In the genomic region with DNA sequence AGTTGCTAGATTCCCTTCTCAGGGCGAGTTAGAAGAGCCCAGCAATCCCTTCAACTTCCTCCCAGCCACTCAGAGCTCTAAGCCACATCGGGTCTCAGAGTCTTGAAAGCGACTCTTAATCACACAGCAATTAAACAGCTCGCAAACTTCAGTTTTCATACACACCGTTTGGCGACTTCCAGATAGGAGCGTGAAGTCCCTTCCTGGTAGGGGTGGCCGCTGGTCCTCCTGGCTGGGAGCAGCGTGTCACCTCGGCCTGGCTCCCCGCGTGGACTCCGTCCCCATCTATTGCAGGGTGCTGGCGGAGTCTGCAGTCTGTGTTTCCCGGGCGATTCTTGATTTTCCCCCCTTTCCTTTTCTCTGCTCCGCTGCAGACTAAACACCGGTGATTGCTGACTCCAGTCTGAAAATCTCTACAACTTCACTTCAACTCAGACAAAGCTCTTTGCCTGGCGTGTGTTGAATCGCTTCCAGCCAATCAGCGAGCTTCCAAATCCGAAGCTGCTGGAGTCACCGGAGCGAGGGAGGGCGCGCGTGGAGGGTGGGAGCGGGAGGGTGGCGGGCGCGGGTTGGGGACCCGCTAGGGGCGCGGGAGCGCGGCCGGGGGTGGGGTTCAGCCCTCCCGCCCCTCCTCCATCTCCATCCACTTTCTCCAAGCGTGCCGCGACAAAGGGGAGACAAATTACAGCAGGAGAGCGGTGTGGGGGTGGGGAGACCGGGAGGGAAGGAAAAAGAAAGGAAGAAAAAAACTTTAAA, we compare ENCODE assay signal across 8 mouse cellular contexts. TPM values are rescaled to one million over a fixed set of nuclear protein-coding genes. Genes with fewer than 3 reads are reported as not detected.
DNase-seq lines count a peak whose midpoint lies in the region; ATAC-seq and TF ChIP-seq lines count a peak whose summit lies in the region.

TSS of gene Pcdh18 (minus strand) at position 456 of the 756 bp plus-strand sequence.

- 2% methylated on average over 43 of the region's 43 CpGs for WGBS in forebrain, postnatal 0 days

- peak; percentile 22; the same call in 1 of the 2 replicates for TF ChIP-seq CTCF in forebrain, postnatal 0 days (IDR thresholded peaks at IDR 0.05; ENCODE audit: low read depth)

- peaks cover 0 to 3% of the 10 kb centered on the region in 2 experiments; a peak in 1 of 4 replicates for H3K4me1 ChIP-seq in ES-E14 (ENCODE audit: control insufficient read depth in 2 of 2, insufficient read depth in 2 of 2, low read length in 2 of 2, poor library complexity in 1 of 2)
- H3K4me1 ChIP-seq in forebrain, postnatal 0 days (ENCODE audit: insufficient read depth): peaks cover 12% of the 10 kb centered on the region

- ATAC-seq in forebrain, postnatal 0 days: peak; percentile 93

- no peaks in the 10 kb centered on the region for H3K27me3 ChIP-seq in forebrain, postnatal 0 days (ENCODE audit: insufficient read depth, low read length)

- intact Hi-C loops in heart, postnatal 36 days (cut with DNase I): loop anchor here (2.0 to 5.0 kb wide), 4 partner anchors 114 to 320 kb away; no protein-coding TSS in a partner anchor

- DNase-seq in ES-E14 (ENCODE audit: low read depth, low spot score): peak; percentile 41
- peak; percentile 8 for DNase-seq in cerebellum, adult 11-12 months
- peak; percentile 91 for DNase-seq in forebrain, postnatal 0 days
- DNase-seq in heart, postnatal 36 days: peak; percentile 78 to 79
- DNase-seq in layer of hippocampus, postnatal 14 days (ENCODE audit: low spot score in 2 of 2): peak; percentile 36 to 66
- DNase-seq in lung, postnatal 10 days: peak; percentile 88
- peak; percentile 88 to 90 for DNase-seq in right cerebral cortex, postnatal 10 days (ENCODE audit: low spot score in 2 of 2)
- no peak for DNase-seq in MN1 (ENCODE audit: low spot score)

- H3K9ac ChIP-seq in ES-E14 (ENCODE audit: insufficient read depth, low read depth, low read length, poor library complexity, severe bottlenecking): peak within 1 kb of the TSS; percentile 26; the same call in 1 of the 2 replicates
- H3K9ac ChIP-seq in forebrain, postnatal 0 days: peak within 1 kb of the TSS; percentile 57

- in situ Hi-C loops in ES-E14 (cut with MboI; ENCODE audit: low sequenced_read_pairs in 2 of 2, unreplicated experiment in 2 of 2): no loop called here

- no peaks in the 10 kb centered on the region for H3K36me3 ChIP-seq in ES-E14 (ENCODE audit: control insufficient read depth, insufficient read depth, low read length, poor library complexity, severe bottlenecking)
- H3K36me3 ChIP-seq in forebrain, postnatal 0 days (ENCODE audit: insufficient read depth): no peaks in the 10 kb centered on the region

- no peaks in the 10 kb centered on the region for H3K9me3 ChIP-seq in ES-E14 (ENCODE audit: control insufficient read depth, insufficient read depth, low read depth, low read length)
- H3K9me3 ChIP-seq in forebrain, postnatal 0 days (ENCODE audit: low read length): no peaks in the 10 kb centered on the region

- no peak within 1 kb of the TSS for H3K27ac ChIP-seq in ES-E14 (ENCODE audit: insufficient read depth, low read depth, low read length, poor library complexity, severe bottlenecking)
- peak within 1 kb of the TSS; percentile 85 for H3K27ac ChIP-seq in forebrain, postnatal 0 days (ENCODE audit: low read depth, low read length)

- peak within 1 kb of the TSS; percentile 53 to 73 for H3K4me3 ChIP-seq in ES-E14 (ENCODE audit: insufficient read depth in 1 of 2, low read depth in 1 of 2, low read length in 2 of 2, poor library complexity in 1 of 2, severe bottlenecking in 1 of 2)
- peak within 1 kb of the TSS; percentile 68 for H3K4me3 ChIP-seq in forebrain, postnatal 0 days (ENCODE audit: low read depth, low read length)

- H3K4me2 ChIP-seq in forebrain, postnatal 0 days (ENCODE audit: low read depth): peak within 1 kb of the TSS; percentile 86

TF ChIP-seq in ES-E14, 5 proteins besides CTCF, POLR2A, EP300 and RAD21:
- TF ChIP-seq ZC3H11A (IDR thresholded peaks at IDR 0.05; ENCODE audit: borderline replicate concordance, low read depth, low read length) (no peak), CHD2 (IDR thresholded peaks at IDR 0.05; ENCODE audit: low read depth, low read length) (no peak), MAFK (IDR thresholded peaks at IDR 0.05; ENCODE audit: insufficient read depth, low read depth, low read length) (no peak), ZNF384 (IDR thresholded peaks at IDR 0.05; ENCODE audit: low read depth, low read length) (no peak), HCFC1 (IDR thresholded peaks at IDR 0.05; ENCODE audit: borderline replicate concordance, insufficient read depth, low read length) (no peak)
TF ChIP-seq in ES-E14: peak in this region for 0.

RNA-seq across cellular contexts. Expression of gene Pcdh18, which starts in this region (rescaled TPM):
- total RNA-seq in ES-E14 (2012; rRNA removed): 3.7 and 14.2 TPM in 2 replicates
- total RNA-seq in forebrain, postnatal 0 days (2014; rRNA removed): 27.3 and 36.3 TPM in 2 replicates
- 11.2 and 15.4 TPM in 2 replicates for polyA plus RNA-seq in forebrain, postnatal 0 days (2015; fragmentation: Nextera tagmentation; extraction: Ambion mirVana)
- 1 to 10 TPM; 4.8 to 5.4 TPM for total RNA-seq in heart, postnatal 36 days (2021)
- 1 to 10 TPM; 6.4 to 6.8 TPM for total RNA-seq in layer of hippocampus, postnatal 14 days (2021)
